Mouse (Mus musculus) yolk sac, embryonic 10.5 days (tissue): ENCODE measurements around the gene Otud4.
"Not testable (repeated sequence)": the region's sequence is repeated elsewhere in the genome, so short reads cannot be mapped to it uniquely, and the experiment has no call there.

ENCODE experiments used
- DNase-seq: peaks from one replicate; pipeline ENCODE4 v3.0.0-alpha.2; 2017; ENCODE audit warnings: low spot score

The Otud4 gene

GRCm38 (mm10) chr8:79639586-79640451, at the start of gene Otud4:
Gene Otud4 (plus strand): TSS chr8:79639618.
- peak; percentile 68 for DNase-seq

- no peak for DNase-seq
Observed at GRCm38 (mm10) chr8:79600962-79601361, 38.5 kb upstream of the Otud4 start.

- DNase-seq: not testable (repeated sequence)
Observed at GRCm38 (mm10) chr8:79603204-79603603, 36.2 kb upstream of the Otud4 start.

GRCm38 (mm10) chr8:79606225-79606624, 33.2 kb upstream of the Otud4 start:
- no peak for DNase-seq

GRCm38 (mm10) chr8:79606751-79607300, 32.6 kb upstream of the Otud4 start:
- DNase-seq: no peak

- DNase-seq: no peak
Observed at GRCm38 (mm10) chr8:79608701-79609100, 30.7 kb upstream of the Otud4 start.

GRCm38 (mm10) chr8:79610268-79610667, 29.1 kb upstream of the Otud4 start:
- no peak for DNase-seq

GRCm38 (mm10) chr8:79612298-79612697, 27.1 kb upstream of the Otud4 start:
- no peak for DNase-seq

GRCm38 (mm10) chr8:79612965-79613364, 26.5 kb upstream of the Otud4 start:
- no peak for DNase-seq

GRCm38 (mm10) chr8:79615741-79616350, 23.6 kb upstream of the Otud4 start:
- peak; percentile 76 for DNase-seq

- DNase-seq: no peak
Observed at GRCm38 (mm10) chr8:79618906-79619305, 20.5 kb upstream of the Otud4 start.

GRCm38 (mm10) chr8:79619353-79619752, 20.1 kb upstream of the Otud4 start:
- DNase-seq: no peak

- DNase-seq: peak; percentile 53
Observed at GRCm38 (mm10) chr8:79620000-79620399, 19.4 kb upstream of the Otud4 start.

- no peak for DNase-seq
Observed at GRCm38 (mm10) chr8:79620489-79621276, 18.7 kb upstream of the Otud4 start.

- peak; percentile 49 for DNase-seq
Observed at GRCm38 (mm10) chr8:79622346-79622745, 17.1 kb upstream of the Otud4 start.

GRCm38 (mm10) chr8:79623351-79623750, 16.1 kb upstream of the Otud4 start:
- DNase-seq: peak; percentile 33

- no peak for DNase-seq
Observed at GRCm38 (mm10) chr8:79624416-79624815, 15.0 kb upstream of the Otud4 start.

GRCm38 (mm10) chr8:79626213-79626612, 13.2 kb upstream of the Otud4 start:
- DNase-seq: no peak

GRCm38 (mm10) chr8:79635491-79635890, 3.9 kb upstream of the Otud4 start:
- DNase-seq: no peak

GRCm38 (mm10) chr8:79636151-79636550, 3.3 kb upstream of the Otud4 start:
- no peak for DNase-seq

GRCm38 (mm10) chr8:79637237-79637636, 2.2 kb upstream of the Otud4 start:
- no peak for DNase-seq

GRCm38 (mm10) chr8:79638001-79638706, 1.3 kb upstream of the Otud4 start:
- no peak for DNase-seq
